Mouse (Mus musculus) bone marrow macrophage, adult 2 months (primary cell): ENCODE measurements around the gene Foxo3.

Source experiments
- CTCF ChIP-seq: IDR thresholded peaks from 2 replicates; pipeline ENCODE4 v1.5.1; 2012; ENCODE audit warnings: low read depth, mild to moderate bottlenecking, low read length, moderate library complexity
- POLR2A ChIP-seq: IDR thresholded peaks from 2 replicates; pipeline ENCODE4 v1.6.1; 2012; ENCODE audit warnings: mild to moderate bottlenecking, low read depth, low read length, borderline replicate concordance

GRCm38 (mm10) chr10:42323978-42324377 lies 47.4 kb upstream of the Foxo3 start:
- TF ChIP-seq POLR2A: no peak
- TF ChIP-seq CTCF: no peak
